Mouse (Mus musculus) heart, embryonic 13.5 days (tissue): ENCODE measurements at regions not wholly inside any gene's neighbourhood (a gene's known extent, or its start where the extent isn't known, plus 50 kb on each side); places are given as distances from the start of the nearest gene placed in this dataset.
"Not testable (repeated sequence)": the region's sequence is repeated elsewhere in the genome, so short reads cannot be mapped to it uniquely, and the experiment has no call there.

Experiments used
- ATAC-seq: fragments of 200-750 bp; cut with Nextera tagmentation; 2 replicates; pipeline ENCODE4 v1.8.0; 2017; ENCODE audit warnings: moderate TSS enrichment; ENCODE audit not compliant: insufficient number of reproducible peaks, low FRiP score, low TSS enrichment; ENCODE audit errors: extremely low read depth
- H3K27ac ChIP-seq: fragments of 300-500 bp; sonication (generic); replicated peaks from 2 replicates; pipeline ENCODE4 v1.5.1; 2015; ENCODE audit warnings: moderate library complexity, mild to moderate bottlenecking, inconsistent platforms
- H3K27me3 ChIP-seq: fragments of 300-500 bp; sonication (generic); replicated peaks from 2 replicates; pipeline ENCODE4 v1.6.1; 2015; ENCODE audit warnings: mild to moderate bottlenecking, inconsistent platforms
- H3K36me3 ChIP-seq: fragments of 300-500 bp; sonication (generic); 2 replicates; pipeline ENCODE4 v1.6.1; 2015; ENCODE audit warnings: mild to moderate bottlenecking, inconsistent platforms
- H3K4me1 ChIP-seq: fragments of 300-500 bp; sonication (generic); 2 replicates; pipeline ENCODE4 v1.6.1; 2015; ENCODE audit warnings: inconsistent platforms
- H3K4me2 ChIP-seq: fragments of 300-500 bp; sonication (generic); 2 replicates; pipeline ENCODE4 v1.6.1; 2015; ENCODE audit warnings: inconsistent platforms, mild to moderate bottlenecking, moderate library complexity
- H3K4me3 ChIP-seq: fragments of 300-500 bp; sonication (generic); 2 replicates; pipeline ENCODE4 v1.5.1; 2015; ENCODE audit warnings: moderate library complexity, mild to moderate bottlenecking, inconsistent platforms
- H3K9ac ChIP-seq: fragments of 300-500 bp; sonication (generic); 2 replicates; pipeline ENCODE4 v1.6.1; 2015; ENCODE audit warnings: inconsistent platforms, mild to moderate bottlenecking, moderate library complexity
- H3K9me3 ChIP-seq: fragments of 300-500 bp; sonication (generic); 2 replicates; pipeline ENCODE4 v1.6.1; 2016; ENCODE audit warnings: inconsistent platforms
- WGBS: fragments of 180-500 bp; shearing (Covaris S2); methylation state at CpG from one replicate; pipeline ENCODE4 v1.1.7; 2015; ENCODE audit warnings: mixed read lengths; 5-methylcytosine and 5-hydroxymethylcytosine counted together

- H3K27me3 ChIP-seq = no peaks in the 10 kb centered on the region
- H3K27ac ChIP-seq = no peak overlapping the region
- H3K4me1 ChIP-seq = no peaks in the 10 kb centered on the region
- H3K36me3 ChIP-seq = no peaks in the 10 kb centered on the region
- 48% methylated on average over 2 of the region's 2 CpGs for WGBS
- no peak for ATAC-seq
- no peak overlapping the region for H3K4me2 ChIP-seq
- H3K4me3 ChIP-seq = no peak overlapping the region
- H3K9me3 ChIP-seq = no peaks in the 10 kb centered on the region
- H3K9ac ChIP-seq = no peak overlapping the region
Observed at GRCm38 (mm10) chr5:68350921-68351320, 319.3 kb downstream of the Grxcr1 start.

- Histone ChIP-seq H3K27ac (no peak overlapping the region), H3K9me3 (no peaks in the 10 kb centered on the region), H3K4me3 (no peak overlapping the region), H3K27me3 (no peaks in the 10 kb centered on the region), H3K36me3 (no peaks in the 10 kb centered on the region), H3K4me1 (no peaks in the 10 kb centered on the region), H3K4me2 (no peak overlapping the region), H3K9ac (no peak overlapping the region)
- 56% methylated on average over 5 of the region's 5 CpGs for WGBS
- ATAC-seq = no peak
Observed at GRCm38 (mm10) chr5:68351793-68352192, 320.2 kb downstream of the Grxcr1 start.

GRCm38 (mm10) chr5:68353211-68353610 is 321.6 kb downstream of the Grxcr1 start:
- Histone ChIP-seq H3K27me3 (no peaks in the 10 kb centered on the region), H3K4me2 (no peak overlapping the region), H3K27ac (no peak overlapping the region), H3K9ac (no peak overlapping the region), H3K4me3 (no peak overlapping the region), H3K4me1 (no peaks in the 10 kb centered on the region), H3K36me3 (no peaks in the 10 kb centered on the region), H3K9me3 (no peaks in the 10 kb centered on the region)
- no peak for ATAC-seq
- WGBS = 68% methylated on average over 4 of the region's 4 CpGs

- WGBS = 57% methylated on average over 3 of the region's 3 CpGs
- not testable (repeated sequence) for H3K27ac ChIP-seq, H3K36me3 ChIP-seq, H3K4me3 ChIP-seq, ATAC-seq, H3K4me2 ChIP-seq, H3K27me3 ChIP-seq, H3K9me3 ChIP-seq, H3K9ac ChIP-seq, H3K4me1 ChIP-seq
Observed at GRCm38 (mm10) chr5:68353816-68354215, 322.2 kb downstream of the Grxcr1 start.

- ATAC-seq = no peak
- no peaks in the 10 kb centered on the region for H3K36me3 ChIP-seq
- no peak overlapping the region for H3K9ac ChIP-seq
- H3K4me2 ChIP-seq = no peak overlapping the region
- H3K4me3 ChIP-seq = no peak overlapping the region
- WGBS = 67% methylated on average over 3 of the region's 3 CpGs
- H3K27me3 ChIP-seq = no peaks in the 10 kb centered on the region
- no peak overlapping the region for H3K27ac ChIP-seq
- no peaks in the 10 kb centered on the region for H3K9me3 ChIP-seq
- H3K4me1 ChIP-seq = no peaks in the 10 kb centered on the region
Observed at GRCm38 (mm10) chr5:68361581-68362211, 330.1 kb downstream of the Grxcr1 start.

- no peak overlapping the region for H3K4me2 ChIP-seq
- H3K4me3 ChIP-seq = no peak overlapping the region
- H3K9me3 ChIP-seq = no peaks in the 10 kb centered on the region
- WGBS = 74% methylated on average over 2 of the region's 2 CpGs
- no peak for ATAC-seq
- H3K27me3 ChIP-seq = no peaks in the 10 kb centered on the region
- H3K9ac ChIP-seq = no peak overlapping the region
- H3K4me1 ChIP-seq = no peaks in the 10 kb centered on the region
- H3K27ac ChIP-seq = no peak overlapping the region
- no peaks in the 10 kb centered on the region for H3K36me3 ChIP-seq
Observed at GRCm38 (mm10) chr5:68373082-68373481, 341.4 kb downstream of the Grxcr1 start.
